Mouse (Mus musculus) heart, embryonic 13.5 days (tissue): ENCODE data around the gene Psap. TPM values are rescaled to one million over a fixed set of nuclear protein-coding genes. Genes with fewer than 3 reads are reported as not detected.

Source experiments
- ATAC-seq: fragments of 200-750 bp; cut with Nextera tagmentation; 2 replicates; pipeline ENCODE4 v1.8.0; 2017; ENCODE audit warnings: moderate TSS enrichment; ENCODE audit not compliant: insufficient number of reproducible peaks, low FRiP score, low TSS enrichment; ENCODE audit errors: extremely low read depth
- H3K27ac ChIP-seq: fragments of 300-500 bp; sonication (generic); replicated peaks from 2 replicates; pipeline ENCODE4 v1.5.1; 2015; ENCODE audit warnings: moderate library complexity, mild to moderate bottlenecking, inconsistent platforms
- H3K27me3 ChIP-seq: fragments of 300-500 bp; sonication (generic); replicated peaks from 2 replicates; pipeline ENCODE4 v1.6.1; 2015; ENCODE audit warnings: mild to moderate bottlenecking, inconsistent platforms
- H3K36me3 ChIP-seq: fragments of 300-500 bp; sonication (generic); 2 replicates; pipeline ENCODE4 v1.6.1; 2015; ENCODE audit warnings: mild to moderate bottlenecking, inconsistent platforms
- H3K4me1 ChIP-seq: fragments of 300-500 bp; sonication (generic); 2 replicates; pipeline ENCODE4 v1.6.1; 2015; ENCODE audit warnings: inconsistent platforms
- H3K4me2 ChIP-seq: fragments of 300-500 bp; sonication (generic); 2 replicates; pipeline ENCODE4 v1.6.1; 2015; ENCODE audit warnings: inconsistent platforms, mild to moderate bottlenecking, moderate library complexity
- H3K4me3 ChIP-seq: fragments of 300-500 bp; sonication (generic); 2 replicates; pipeline ENCODE4 v1.5.1; 2015; ENCODE audit warnings: moderate library complexity, mild to moderate bottlenecking, inconsistent platforms
- H3K9ac ChIP-seq: fragments of 300-500 bp; sonication (generic); 2 replicates; pipeline ENCODE4 v1.6.1; 2015; ENCODE audit warnings: inconsistent platforms, mild to moderate bottlenecking, moderate library complexity
- H3K9me3 ChIP-seq: fragments of 300-500 bp; sonication (generic); 2 replicates; pipeline ENCODE4 v1.6.1; 2016; ENCODE audit warnings: inconsistent platforms
- WGBS: fragments of 180-500 bp; shearing (Covaris S2); methylation state at CpG from one replicate; pipeline ENCODE4 v1.1.7; 2015; ENCODE audit warnings: mixed read lengths; 5-methylcytosine and 5-hydroxymethylcytosine counted together
- polyA plus RNA-seq: library from polyadenylated mRNA; unstranded; fragments of >200 nt; fragmentation: Nextera tagmentation; extraction: Ambion mirVana; gene quantifications from 2 replicates; pipeline ENCODE4 v1.2.1, GENCODE M21; 2015

The Psap gene
- polyA plus RNA-seq, 1 experiment from 2014 or later, result 95.7 TPM

DNA sequence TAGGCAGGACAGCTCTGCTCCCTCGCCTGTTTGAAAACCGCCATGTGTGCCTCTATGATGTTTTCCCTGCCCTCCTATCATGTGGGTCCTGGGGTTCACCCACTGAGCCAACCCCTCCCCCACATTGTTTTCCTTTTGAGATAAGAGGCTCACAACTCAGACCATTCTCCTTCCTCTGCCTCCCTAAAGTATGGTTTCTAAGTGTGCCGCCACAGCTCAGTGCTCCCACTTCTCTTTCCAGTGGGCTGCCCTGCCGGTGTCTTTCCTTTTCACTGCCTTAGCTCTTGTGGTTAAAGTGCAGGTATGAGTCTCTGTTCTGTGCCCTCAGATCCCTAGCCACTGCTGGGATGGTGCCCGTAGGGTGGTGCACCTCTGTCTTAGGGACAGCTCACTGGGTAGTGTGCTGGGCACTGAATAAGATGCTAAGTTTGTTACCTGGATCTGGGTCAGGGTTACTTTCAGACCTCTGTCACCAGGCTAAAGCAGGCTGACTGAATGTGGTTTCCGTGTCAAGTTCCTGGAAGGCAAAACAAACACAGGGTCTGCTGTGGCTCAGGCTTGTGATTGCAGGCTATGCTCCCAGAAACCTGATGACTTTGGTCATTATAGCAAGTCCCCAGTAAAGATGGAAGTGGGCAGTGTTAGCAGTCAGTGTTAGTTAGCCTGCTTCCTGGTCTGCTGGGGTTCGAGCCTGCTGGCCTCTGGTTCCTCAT is 12.8 kb downstream of the Psap start:
- Histone ChIP-seq H3K9me3 (no peaks in the 10 kb centered on the region), H3K36me3 (peaks cover 46% of the 10 kb centered on the region), H3K27me3 (no peaks in the 10 kb centered on the region), H3K4me3 (no peak overlapping the region), H3K9ac (no peak overlapping the region; the same call in 1 of the 2 replicates), H3K4me1 (peaks cover 61% of the 10 kb centered on the region), H3K27ac (no peak overlapping the region), H3K4me2 (peak overlapping the region; percentile 14; the same call in 1 of the 2 replicates)
- ATAC-seq, result no peak
- WGBS, result 34% methylated on average over 7 of the region's 7 CpGs

DNA sequence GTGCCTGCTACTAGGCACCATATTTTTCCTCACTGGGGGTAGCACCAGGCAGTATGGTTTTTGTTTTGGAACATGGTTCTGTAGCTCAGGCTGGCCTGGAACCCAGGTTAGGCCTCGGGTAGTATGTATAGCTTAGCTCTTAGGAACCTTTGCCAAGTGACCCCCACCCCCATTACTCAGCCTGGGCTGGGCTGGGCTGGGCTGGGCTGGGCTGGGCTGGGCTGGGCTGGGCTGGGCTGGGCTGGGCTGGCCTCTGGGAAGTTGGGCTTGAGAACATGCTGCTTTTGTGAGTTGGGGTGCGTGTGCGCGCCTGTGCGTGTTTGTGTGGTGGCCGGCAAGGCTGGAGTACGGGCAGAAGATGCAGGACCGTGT is 13.3 kb downstream of the Psap start:
- no peak overlapping the region for H3K9ac ChIP-seq
- WGBS, result 66% methylated on average over 8 of the region's 8 CpGs
- no peak overlapping the region for H3K4me2 ChIP-seq
- peaks cover 55% of the 10 kb centered on the region for H3K4me1 ChIP-seq
- no peaks in the 10 kb centered on the region for H3K9me3 ChIP-seq
- H3K27ac ChIP-seq, result no peak overlapping the region
- ATAC-seq, result no peak
- H3K36me3 ChIP-seq, result peaks cover 51% of the 10 kb centered on the region
- H3K27me3 ChIP-seq, result no peaks in the 10 kb centered on the region
- H3K4me3 ChIP-seq, result no peak overlapping the region

DNA sequence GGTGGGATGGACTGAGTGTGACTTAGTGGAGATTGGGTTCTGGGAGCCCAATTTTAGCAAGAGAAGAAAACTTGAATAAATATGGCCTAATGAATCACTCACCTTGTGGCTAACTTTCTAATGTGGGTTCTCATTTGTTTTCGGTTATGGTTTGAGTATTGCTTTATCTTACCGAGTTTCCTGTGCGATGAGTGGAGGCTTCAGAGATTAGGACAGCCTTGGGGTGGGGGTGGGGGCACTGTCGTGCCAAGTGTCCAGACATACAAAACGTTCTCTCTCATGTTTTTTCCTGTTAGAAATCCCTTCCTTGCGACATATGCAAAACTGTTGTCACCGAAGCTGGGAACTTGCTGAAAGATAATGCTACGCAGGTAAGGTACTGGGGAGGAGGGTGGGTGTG is 14.8 kb downstream of the Psap start:
- Histone ChIP-seq H3K9me3 (no peaks in the 10 kb centered on the region), H3K36me3 (peaks cover 58% of the 10 kb centered on the region), H3K4me1 (peaks cover 50% of the 10 kb centered on the region), H3K9ac (no peak overlapping the region), H3K4me2 (no peak overlapping the region), H3K27ac (no peak overlapping the region), H3K4me3 (no peak overlapping the region), H3K27me3 (no peaks in the 10 kb centered on the region)
- WGBS, result 59% methylated on average over 8 of the region's 8 CpGs
- ATAC-seq, result no peak

DNA sequence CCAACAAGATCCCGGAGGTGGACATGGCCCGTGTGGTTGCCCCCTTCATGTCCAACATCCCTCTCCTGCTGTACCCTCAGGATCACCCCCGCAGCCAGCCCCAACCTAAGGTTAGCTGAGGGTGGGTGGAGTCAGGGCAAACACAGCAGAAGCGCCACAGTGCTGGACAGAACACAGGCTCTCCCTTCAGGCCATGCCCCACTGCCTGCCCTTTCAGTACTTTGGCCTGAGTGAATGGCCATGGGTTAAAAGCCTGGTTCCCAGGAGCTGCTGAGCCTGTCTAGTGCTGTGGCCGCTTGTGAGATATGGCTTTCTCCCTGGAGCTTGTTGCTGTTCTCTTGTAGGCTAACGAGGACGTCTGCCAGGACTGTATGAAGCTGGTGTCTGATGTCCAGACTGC is 17.2 kb downstream of the Psap start:
- Histone ChIP-seq H3K27me3 (no peaks in the 10 kb centered on the region), H3K27ac (no peak overlapping the region), H3K4me1 (peaks cover 34% of the 10 kb centered on the region), H3K9ac (no peak overlapping the region), H3K36me3 (peaks cover 79% of the 10 kb centered on the region), H3K4me3 (no peak overlapping the region), H3K9me3 (no peaks in the 10 kb centered on the region), H3K4me2 (no peak overlapping the region)
- ATAC-seq, result no peak
- 81% methylated on average over 7 of the region's 7 CpGs for WGBS

DNA sequence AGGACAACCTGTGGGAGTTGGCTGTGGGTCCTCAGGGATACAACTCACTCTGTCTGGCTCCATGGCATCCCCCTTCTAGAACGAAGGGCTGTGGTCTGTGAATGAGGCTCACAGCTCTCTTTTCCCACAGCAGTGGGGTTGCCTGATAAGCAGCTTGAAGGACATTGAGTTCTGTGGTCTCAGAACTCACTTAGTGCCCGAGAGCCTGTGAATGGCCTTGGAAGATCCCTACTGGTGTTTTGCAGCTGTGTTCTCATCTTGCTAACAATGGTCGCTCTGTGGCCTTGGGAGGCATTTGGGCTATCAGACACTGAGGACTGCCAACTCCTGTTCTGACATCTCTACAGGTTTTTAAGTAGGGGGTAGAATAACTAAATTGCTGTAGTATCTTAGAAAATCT is 17.9 kb downstream of the Psap start:
- 63% methylated on average over 3 of the region's 3 CpGs for WGBS

DNA sequence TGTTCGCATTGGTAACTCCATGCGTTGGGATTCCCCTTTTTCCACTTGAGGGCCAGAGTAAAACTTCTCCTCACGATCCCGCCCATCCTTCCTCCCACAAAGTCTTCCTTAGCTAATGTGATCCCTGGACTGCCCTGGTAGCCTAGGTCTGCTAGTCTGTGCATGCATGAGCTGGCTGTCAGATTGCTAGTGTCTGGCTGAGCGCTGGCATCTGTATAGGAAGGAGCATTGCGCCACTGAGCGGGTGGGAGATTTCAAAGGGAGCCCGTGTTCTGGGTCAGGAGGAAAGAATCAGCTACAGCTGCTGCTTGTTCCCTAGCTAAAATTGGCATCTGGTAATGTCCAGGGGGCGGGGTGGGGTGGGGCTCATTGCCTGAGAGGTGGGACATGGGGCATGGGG is 18.6 kb downstream of the Psap start:
- 83% methylated on average over 9 of the region's 9 CpGs for WGBS
- Histone ChIP-seq H3K27me3 (no peaks in the 10 kb centered on the region), H3K4me2 (no peak overlapping the region), H3K9ac (no peak overlapping the region), H3K27ac (no peak overlapping the region), H3K4me1 (peaks cover 20% of the 10 kb centered on the region), H3K9me3 (no peaks in the 10 kb centered on the region), H3K36me3 (peaks cover 93% of the 10 kb centered on the region), H3K4me3 (no peak overlapping the region)
- ATAC-seq, result no peak

More for the DNA sequence above, 17.9 kb downstream of the Psap start:
- Histone ChIP-seq H3K27me3 (no peaks in the 10 kb centered on the region), H3K4me1 (peaks cover 27% of the 10 kb centered on the region), H3K27ac (no peak overlapping the region), H3K9me3 (no peaks in the 10 kb centered on the region), H3K4me3 (no peak overlapping the region), H3K9ac (no peak overlapping the region), H3K4me2 (no peak overlapping the region), H3K36me3 (peaks cover 86% of the 10 kb centered on the region)
- no peak for ATAC-seq

DNA sequence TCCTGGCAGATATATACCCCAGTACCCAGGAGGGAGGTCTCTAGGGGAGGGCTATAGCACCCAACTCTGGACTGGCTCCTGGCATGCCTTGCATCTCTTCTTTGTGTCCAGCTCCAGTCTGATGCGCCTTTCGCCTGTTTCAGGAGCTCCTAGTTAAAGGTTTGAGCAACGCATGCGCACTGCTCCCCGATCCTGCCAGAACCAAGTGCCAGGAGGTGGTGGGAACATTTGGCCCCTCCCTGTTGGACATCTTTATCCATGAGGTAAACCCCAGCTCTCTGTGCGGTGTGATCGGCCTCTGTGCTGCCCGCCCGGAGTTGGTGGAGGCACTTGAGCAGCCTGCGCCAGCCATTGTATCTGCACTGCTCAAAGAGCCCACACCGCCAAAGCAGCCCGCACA is 22.2 kb downstream of the Psap start:
- H3K36me3 ChIP-seq, result peaks cover 85% of the 10 kb centered on the region
- WGBS, result 88% methylated on average over 12 of the region's 12 CpGs
- ATAC-seq, result no peak

DNA sequence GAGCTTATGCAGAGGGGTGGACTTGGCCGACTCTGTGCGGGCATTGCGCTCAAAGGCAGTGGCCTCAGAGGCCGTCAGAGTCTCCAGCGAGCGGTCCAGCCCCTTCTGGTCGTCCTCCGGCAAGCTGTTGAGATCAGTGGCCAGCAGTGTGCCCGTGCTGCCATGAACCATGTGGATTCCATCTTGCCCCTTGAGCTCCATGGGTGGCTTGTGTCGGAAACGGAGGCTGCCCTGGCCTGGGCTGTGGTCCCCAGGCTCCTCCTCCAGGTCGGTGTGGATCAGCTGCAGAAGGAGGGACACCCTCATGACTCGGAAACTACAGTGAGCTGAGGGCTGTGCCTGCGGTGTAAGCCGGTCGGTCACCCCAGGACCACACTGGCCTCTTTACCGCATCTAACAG is 26.0 kb downstream of the Psap start:
- H3K4me1 ChIP-seq, result no peaks in the 10 kb centered on the region; the same call in 1 of the 2 replicates
- H3K36me3 ChIP-seq, result peaks cover 53% of the 10 kb centered on the region
- H3K27me3 ChIP-seq, result no peaks in the 10 kb centered on the region
- no peak for ATAC-seq
- H3K4me2 ChIP-seq, result no peak overlapping the region
- no peak overlapping the region for H3K9ac ChIP-seq
- 79% methylated on average over 17 of the region's 17 CpGs for WGBS
- no peak overlapping the region for H3K4me3 ChIP-seq
- no peaks in the 10 kb centered on the region for H3K9me3 ChIP-seq
- H3K27ac ChIP-seq, result no peak overlapping the region

More for the DNA sequence above, 22.2 kb downstream of the Psap start:
- Histone ChIP-seq H3K4me3 (no peak overlapping the region), H3K4me1 (peaks cover 7% of the 10 kb centered on the region), H3K9ac (no peak overlapping the region), H3K4me2 (no peak overlapping the region), H3K27ac (no peak overlapping the region), H3K27me3 (no peaks in the 10 kb centered on the region), H3K9me3 (no peaks in the 10 kb centered on the region)

DNA sequence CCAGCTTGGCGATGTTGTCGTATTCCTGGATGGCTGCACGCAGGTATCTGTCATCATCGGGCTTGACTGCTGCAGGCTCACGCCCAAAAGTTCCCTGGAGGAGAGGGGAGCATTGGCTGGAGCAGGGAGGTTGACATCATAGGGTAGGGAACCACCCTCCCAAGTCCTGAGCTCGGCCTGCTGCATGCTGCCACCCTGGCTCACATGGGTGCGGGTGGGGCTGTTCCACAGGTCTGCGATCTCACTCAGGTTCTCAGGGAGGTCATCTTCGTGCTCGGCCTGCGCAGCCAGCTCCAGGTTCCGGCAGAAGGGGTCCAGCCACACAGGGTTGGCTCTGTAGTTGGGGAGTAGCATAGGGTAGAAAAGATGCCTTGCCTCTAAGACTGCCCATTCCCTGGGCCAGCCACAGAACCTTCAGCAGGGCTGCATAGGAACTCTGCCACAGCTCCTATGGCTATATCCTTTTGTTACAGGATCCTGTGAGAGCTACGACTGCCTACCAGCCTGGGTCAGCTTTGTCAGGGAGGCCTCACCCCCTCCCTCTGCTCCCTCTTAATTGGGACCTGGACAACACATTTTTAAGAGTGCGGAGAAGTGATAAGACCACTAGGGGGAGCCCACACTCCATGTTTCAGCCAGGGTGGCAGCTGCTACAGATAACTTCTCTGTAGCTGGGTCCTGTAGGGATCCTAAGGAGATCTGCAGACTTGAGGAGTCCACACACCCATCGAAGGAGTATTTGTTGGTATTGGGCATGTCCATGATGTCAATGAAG is 27.6 kb downstream of the Psap start:
- WGBS, result 56% methylated on average over 15 of the region's 15 CpGs
- H3K27ac ChIP-seq, result no peak overlapping the region
- H3K9ac ChIP-seq, result no peak overlapping the region
- H3K9me3 ChIP-seq, result no peaks in the 10 kb centered on the region
- H3K4me1 ChIP-seq, result no peaks in the 10 kb centered on the region; the same call in 1 of the 2 replicates
- H3K4me3 ChIP-seq, result no peak overlapping the region
- H3K4me2 ChIP-seq, result no peak overlapping the region
- H3K36me3 ChIP-seq, result peaks cover 37% of the 10 kb centered on the region
- H3K27me3 ChIP-seq, result no peaks in the 10 kb centered on the region
- ATAC-seq, result no peak

DNA sequence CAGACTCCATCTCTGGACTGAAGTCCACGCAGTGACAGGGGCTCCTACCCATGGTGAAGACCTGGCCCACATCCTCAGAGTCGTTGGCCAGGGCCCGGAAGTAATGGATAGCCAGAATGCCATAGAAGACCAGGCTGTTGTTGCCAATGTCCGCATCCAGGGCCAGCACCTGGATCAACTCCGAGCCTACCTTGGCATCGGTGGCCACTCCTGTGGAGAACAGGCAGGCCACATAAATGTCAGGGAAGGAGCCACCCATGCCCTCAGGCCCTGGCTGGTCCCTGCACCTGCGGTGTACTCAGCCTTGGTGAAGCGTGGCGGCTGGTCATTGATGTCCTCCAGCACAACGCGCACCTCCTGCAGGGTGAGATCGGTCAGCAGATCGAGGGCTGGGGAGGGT is 33.2 kb downstream of the Psap start:
- Histone ChIP-seq H3K36me3 (no peaks in the 10 kb centered on the region), H3K27me3 (no peaks in the 10 kb centered on the region), H3K4me1 (no peaks in the 10 kb centered on the region), H3K9ac (no peak overlapping the region), H3K9me3 (no peaks in the 10 kb centered on the region), H3K4me3 (no peak overlapping the region), H3K27ac (no peak overlapping the region), H3K4me2 (no peak overlapping the region)
- ATAC-seq, result no peak
- WGBS, result 82% methylated on average over 13 of the region's 13 CpGs

DNA sequence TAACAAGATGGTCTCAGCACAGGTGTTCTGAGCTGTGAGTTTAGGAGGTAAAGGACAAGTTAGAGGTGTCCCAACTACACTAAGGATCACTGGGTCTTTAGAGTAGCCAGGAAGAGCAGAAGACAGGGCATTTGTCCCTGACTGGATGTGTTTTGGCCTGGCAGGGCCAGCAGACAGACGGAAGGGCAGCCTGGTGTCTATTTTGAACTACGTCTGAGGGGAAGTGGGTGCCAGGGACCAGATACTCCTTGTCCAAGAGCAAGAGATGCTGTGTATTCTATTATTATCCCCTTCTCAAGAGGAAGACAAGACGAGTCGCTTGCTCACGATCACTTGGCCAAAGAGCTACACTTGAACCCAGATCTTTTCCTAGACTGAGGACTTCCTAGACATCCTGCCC is 36.2 kb downstream of the Psap start:
- no peak overlapping the region for H3K4me2 ChIP-seq
- WGBS, result 71% methylated on average over 5 of the region's 5 CpGs
- no peaks in the 10 kb centered on the region for H3K9me3 ChIP-seq
- H3K9ac ChIP-seq, result no peak overlapping the region
- ATAC-seq, result no peak
- H3K27ac ChIP-seq, result no peak overlapping the region
- H3K36me3 ChIP-seq, result no peaks in the 10 kb centered on the region
- no peak overlapping the region for H3K4me3 ChIP-seq
- H3K27me3 ChIP-seq, result no peaks in the 10 kb centered on the region
- 0 out of 2 replicates have a peak, but pooled peaks cover under 1% of the 10 kb centered on the region for H3K4me1 ChIP-seq
